Mouse (Mus musculus) heart, postnatal 25 days (tissue): ENCODE results near the gene Cntd1. TPM values are rescaled to one million over a fixed set of nuclear protein-coding genes. Genes with fewer than 3 reads are reported as not detected.
"Not testable (repeated sequence)": the region's sequence is repeated elsewhere in the genome, so short reads cannot be mapped to it uniquely, and the experiment has no call there.

ENCODE experiments used
- DNase-seq: peaks from one replicate; pipeline ENCODE4 v3.0.0; 2022; ENCODE audit warnings: low spot score
- intact Hi-C: fragments of 180-260 bp; cut with DNase I; formaldehyde crosslinking; loops from one replicate; pipeline ENCODE4 v1.15.1; 2025
- total RNA-seq, 2 experiments: library from RNA; stranded (reverse); gene quantifications; 2 replicates each; pipeline ENCODE4 v1.2.3; 2021

The Cntd1 gene
- total RNA-seq, 2 experiments from 2014 or later = 0.10 to 0.28 TPM

DNA sequence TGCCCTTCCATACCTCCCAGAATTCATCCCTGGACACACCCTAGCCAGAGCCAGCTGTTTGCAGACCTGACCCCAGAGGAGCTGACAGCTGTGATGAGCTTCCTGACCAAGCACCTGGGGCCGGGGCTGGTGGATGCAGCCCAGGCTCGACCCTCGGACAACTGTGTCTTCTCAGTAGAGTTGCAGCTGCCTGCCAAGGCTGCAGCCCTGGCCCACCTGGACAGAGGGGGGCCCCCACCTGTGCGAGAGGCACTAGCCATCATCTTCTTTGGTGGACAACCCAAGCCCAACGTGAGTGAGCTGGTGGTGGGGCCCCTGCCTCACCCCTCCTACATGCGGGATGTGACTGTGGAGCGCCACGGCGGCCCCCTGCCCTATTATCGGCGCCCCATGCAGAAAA is 46.4 kb downstream of the Cntd1 start:
- intact Hi-C loops, DNase-seq: not testable (repeated sequence)

DNA sequence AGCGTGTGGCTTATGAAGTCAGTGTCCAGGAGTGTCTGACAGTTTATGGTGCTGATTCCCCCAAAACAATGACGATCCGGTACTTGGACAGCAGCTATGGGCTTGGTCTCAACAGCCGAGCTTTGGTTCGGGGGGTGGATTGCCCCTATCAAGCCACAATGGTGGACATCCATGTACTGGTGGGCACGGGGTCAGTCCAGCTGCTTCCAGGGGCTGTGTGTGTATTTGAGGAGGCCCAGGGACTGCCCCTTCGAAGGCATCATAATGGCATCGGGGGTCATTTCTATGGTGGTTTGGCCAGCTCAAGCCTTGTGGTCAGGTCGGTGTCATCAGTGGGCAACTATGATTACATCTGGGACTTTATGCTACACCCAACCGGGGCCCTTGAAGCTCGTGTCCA is 47.3 kb downstream of the Cntd1 start:
- DNase-seq = no peak
- intact Hi-C loops = no loop called here

DNA sequence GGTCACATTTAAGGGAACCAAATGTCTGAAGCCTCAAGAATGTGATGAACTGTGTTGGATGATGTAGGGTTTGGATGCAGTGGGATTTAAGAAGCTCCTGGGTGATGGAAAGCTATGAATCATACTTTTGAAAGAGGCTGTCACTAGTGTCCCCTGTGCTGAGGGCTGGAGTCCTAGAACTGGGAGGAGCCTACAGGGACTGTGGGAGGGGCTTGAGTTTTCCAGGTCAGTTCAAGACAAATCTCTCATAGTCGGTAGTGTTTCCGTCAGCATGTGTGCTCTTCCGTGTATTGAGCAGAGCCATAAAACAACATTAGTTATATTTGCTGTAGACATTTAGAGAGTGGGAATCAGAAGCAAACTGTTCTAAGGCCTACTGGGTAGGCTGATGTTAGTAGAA is 48.5 kb downstream of the Cntd1 start:
- intact Hi-C loops = no loop called here
- no peak for DNase-seq

DNA sequence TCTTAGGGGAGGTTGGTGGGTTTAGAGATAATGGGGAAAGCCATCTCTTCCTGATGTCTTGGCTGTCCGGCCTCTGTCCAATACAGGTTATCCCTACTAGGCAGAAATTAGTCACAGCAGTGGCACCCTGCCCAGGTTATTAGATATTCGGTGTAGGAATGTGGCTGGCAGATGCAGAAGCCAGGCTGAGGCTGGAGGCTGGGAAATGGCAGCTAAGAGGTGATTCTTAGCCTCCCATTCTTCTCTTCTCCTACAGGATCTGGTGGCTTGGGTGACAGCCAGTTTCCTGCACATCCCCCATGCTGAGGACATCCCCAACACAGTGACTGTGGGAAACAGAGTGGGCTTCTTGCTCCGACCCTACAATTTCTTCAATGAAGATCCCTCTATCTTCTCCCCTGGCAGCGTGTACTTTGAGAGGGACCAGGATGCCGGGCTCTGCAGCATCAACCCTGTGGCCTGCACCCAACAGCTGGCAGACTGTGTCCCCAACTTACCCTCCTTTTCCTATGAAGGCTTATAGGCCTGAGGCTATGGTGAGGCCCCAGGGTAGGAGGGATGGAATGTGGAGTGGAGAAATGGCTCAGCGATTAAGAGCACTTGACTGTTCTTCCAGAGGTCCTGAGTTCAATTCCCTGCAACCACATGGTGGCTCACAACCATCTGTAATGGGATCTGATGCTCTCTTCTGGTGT is 50.3 kb downstream of the Cntd1 start:
- intact Hi-C loops = loop anchor here (2.0 kb wide), 1 partner anchor 32 kb away; no protein-coding TSS in a partner anchor
- no peak for DNase-seq

DNA sequence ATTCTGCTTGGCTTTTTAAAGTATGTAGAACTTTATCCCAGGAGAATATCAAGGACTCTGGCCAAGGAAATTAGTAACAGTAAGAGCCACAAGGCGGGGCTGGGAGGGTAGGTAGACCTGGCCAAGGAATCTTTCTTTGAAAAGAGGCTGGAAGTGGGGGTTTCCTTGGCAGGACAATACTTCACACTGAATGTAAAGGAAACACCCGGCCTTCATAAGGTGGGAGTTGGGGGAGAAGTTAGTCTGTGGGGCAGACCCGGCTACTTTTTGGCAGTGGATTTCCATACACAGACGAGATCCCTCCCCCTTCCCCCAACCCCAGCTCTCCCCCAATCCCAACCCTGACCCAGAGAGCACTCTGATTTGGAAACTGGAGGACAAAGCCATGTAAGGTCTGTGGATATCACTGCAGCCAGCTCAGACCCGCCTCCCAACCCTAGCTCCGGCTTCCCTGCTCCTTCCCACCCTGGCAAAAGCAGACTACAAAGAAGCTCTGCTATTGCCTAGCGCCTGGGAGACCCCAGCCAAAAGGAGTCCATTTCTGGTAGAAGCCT is 51.6 kb downstream of the Cntd1 start, which contains the start of gene Aoc3:
Aoc3 (plus strand) TSS at position 235 of the 554 bp plus-strand sequence.
- intact Hi-C loops = no loop called here
- peak; percentile 41 for DNase-seq

DNA sequence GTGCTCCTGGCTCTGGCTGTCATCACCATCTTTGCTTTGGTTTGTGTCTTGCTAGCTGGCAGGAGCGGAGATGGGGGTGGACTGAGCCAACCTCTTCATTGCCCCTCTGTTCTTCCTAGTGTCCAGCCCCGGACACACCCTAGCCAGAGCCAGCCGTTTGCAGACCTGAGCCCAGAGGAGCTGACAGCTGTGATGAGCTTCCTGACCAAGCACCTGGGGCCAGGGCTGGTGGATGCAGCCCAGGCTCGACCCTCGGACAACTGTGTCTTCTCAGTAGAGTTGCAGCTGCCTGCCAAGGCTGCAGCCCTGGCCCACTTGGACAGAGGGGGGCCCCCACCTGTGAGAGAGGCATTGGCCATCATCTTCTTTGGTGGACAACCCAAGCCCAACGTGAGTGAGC is 52.1 kb downstream of the Cntd1 start:
- DNase-seq, intact Hi-C loops: not testable (repeated sequence)

DNA sequence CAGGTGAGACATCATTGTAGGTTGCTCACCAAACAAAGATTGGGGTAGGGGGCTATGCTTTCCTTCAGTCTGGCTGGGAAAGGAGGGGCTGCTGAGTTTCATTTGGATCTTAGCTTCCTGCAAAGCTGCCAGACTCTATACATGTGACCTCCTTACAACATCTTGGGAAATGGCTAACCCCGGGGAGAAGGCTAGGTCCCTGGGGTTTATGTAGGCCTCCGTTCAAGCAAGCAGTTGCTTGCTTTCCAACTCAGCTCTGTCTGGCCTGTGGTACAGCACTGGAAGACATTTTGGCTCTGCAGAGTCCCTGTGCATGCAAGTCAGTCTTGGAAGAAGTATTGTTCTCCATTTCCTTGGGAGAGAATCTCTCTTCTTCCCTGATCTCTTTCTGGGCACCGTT is 53.7 kb downstream of the Cntd1 start:
- DNase-seq = no peak
- intact Hi-C loops = no loop called here

DNA sequence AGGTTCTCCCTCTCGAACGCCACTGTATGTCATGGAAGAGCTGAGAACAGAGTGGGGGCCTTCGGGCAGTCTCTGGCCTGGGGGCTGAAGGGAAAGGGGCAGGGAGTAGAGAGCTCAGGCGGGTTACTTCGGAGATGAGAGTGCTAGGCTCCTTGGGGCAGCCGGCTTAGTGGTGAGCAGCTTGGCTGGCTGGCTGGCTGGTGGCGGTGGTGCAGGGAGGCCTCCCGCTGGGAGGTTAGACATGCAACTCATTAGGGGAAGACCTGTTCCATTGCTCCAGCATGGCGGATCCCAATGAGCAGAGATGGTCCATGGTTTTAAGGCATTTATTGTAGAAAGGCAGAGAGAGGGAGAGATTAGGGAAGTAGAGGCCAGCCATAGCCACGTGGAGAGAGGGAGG is 55.2 kb downstream of the Cntd1 start:
- DNase-seq = no peak
- intact Hi-C loops = no loop called here

DNA sequence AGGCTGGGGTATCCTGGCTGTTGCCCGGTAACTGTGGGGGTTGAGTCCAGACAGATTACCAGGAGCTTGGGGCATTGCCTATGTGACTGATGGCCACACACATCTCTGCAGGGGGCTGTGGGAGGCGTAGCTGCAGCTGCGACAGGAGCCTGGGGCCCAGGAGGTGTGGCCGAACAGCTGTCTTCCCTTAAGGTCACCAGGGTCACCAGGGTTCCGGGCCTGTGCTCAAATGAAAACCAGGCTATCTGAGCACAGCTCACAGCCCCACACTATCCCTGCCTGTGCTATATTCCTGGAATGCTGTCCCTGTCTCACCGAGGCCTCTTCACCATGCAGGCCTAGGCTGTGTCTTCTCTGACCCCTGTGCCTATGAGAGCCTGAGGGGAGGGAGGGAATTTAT is 55.7 kb downstream of the Cntd1 start:
- intact Hi-C loops = no loop called here
- no peak for DNase-seq

DNA sequence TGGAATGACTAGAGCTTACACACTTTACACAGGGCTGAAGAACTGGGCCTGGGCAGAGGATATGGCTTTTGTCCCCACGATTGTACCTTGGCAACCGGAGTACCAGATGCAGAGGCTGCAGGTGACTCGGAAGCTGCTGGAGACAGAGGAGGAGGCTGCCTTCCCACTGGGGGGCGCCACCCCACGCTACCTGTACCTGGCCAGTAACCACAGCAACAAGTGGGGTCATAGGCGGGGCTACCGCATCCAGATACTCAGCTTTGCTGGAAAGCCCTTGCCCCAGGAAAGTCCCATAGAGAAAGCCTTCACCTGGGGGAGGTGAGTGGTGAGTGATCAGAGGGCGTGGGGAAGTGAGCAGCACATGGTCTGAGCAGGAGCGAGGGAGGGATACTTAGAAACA is 56.9 kb downstream of the Cntd1 start:
- intact Hi-C loops = no loop called here
- no peak for DNase-seq

DNA sequence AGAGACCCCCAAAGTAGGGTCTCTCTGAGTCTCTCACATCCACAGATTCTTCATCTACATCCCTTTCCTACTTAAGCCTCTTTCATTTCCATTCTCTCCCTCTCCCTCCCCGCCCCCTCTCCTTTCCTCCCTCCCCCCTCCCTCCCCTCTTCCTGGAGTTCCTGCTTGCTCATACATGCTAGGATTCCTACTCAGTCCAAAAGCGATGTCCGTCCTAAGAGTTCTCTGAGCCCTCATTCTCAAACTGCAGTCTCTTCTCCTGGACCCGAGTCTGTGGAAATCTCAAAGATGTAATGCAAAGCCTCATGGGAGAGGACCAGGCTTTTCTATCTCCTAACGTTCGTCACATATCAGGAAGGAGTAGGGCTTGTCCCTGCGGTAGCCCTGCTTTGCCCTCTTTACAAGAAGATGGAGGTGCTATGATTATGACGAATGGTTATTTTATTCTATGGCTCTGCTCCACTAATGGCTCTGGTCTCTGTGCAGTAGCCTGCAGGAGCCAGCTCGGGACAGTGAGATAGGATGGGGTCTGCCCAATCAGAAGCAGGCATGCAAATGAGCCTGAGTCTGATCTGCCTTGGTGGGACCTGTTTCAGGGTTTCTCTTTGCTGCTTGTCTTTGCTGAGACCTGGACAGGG is 59.4 kb downstream of the Cntd1 start:
- intact Hi-C loops = no loop called here
- no peak for DNase-seq

Other genes starting within 250 kb of the Cntd1 start
- gene Naglu, start 209.0 kb upstream of the Cntd1 start, total RNA-seq = 1 to 10 TPM; 8.0 to 8.7 TPM
- gene Hsd17b1, start 200.6 kb upstream of the Cntd1 start, total RNA-seq = under 1 TPM; 0.55 to 0.64 TPM
- 10 to 100 TPM; 15.8 to 17.1 TPM for gene Coasy, start 196.4 kb upstream of the Cntd1 start, total RNA-seq
- gene Mlx, start 191.7 kb upstream of the Cntd1 start, total RNA-seq = 10 to 100 TPM; 19.1 to 21.4 TPM
- 1 to 10 TPM; 3.1 TPM for gene Psmc3ip, start 183.6 kb upstream of the Cntd1 start, total RNA-seq
- 10 to 100 TPM; 34.0 to 35.5 TPM for gene Retreg3, start 159.1 kb upstream of the Cntd1 start, total RNA-seq
- 10 to 100 TPM; 24.4 to 27.3 TPM for gene Tubg1, start 159.1 kb upstream of the Cntd1 start, total RNA-seq
- 1 to 10 TPM; 2.5 to 3.9 TPM for gene Tubg2, start 123.1 kb upstream of the Cntd1 start, total RNA-seq
- gene Cntnap1, start 108.5 kb upstream of the Cntd1 start, total RNA-seq = 1 to 10 TPM; 1.7 to 2.4 TPM
- 10 to 100 TPM; 24.5 to 28.5 TPM for gene Plekhh3, start 107.7 kb upstream of the Cntd1 start, total RNA-seq
- gene Ccr10, start 103.6 kb upstream of the Cntd1 start, total RNA-seq = under 1 TPM in 1 of 2 experiments, not detected in 1; 0.14 TPM
- 10 to 100 TPM; 26.0 to 30.4 TPM for gene Ezh1, start 52.5 kb upstream of the Cntd1 start, total RNA-seq
- 100 to 1,000 TPM in 1 of 2 experiments, 10 to 100 TPM in 1; 80.9 to 123 TPM for gene Ramp2, start 33.0 kb upstream of the Cntd1 start, total RNA-seq
- 10 to 100 TPM; 78.2 to 85.0 TPM for gene Vps25, start 25.3 kb upstream of the Cntd1 start, total RNA-seq
- 10 to 100 TPM in 1 of 2 experiments, 1 to 10 TPM in 1; 9.6 to 14.6 TPM for gene Wnk4, start 18.4 kb upstream of the Cntd1 start, total RNA-seq
- 10 to 100 TPM; 89.0 to 96.9 TPM for gene Coa3, start 102 bp downstream of the Cntd1 start, total RNA-seq
- gene Becn1, start 23.3 kb downstream of the Cntd1 start, total RNA-seq = 100 to 1,000 TPM in 1 of 2 experiments, 10 to 100 TPM in 1; 92.8 to 102 TPM
- 10 to 100 TPM; 80.6 to 88.8 TPM for gene Psme3, start 37.2 kb downstream of the Cntd1 start, total RNA-seq
- gene Aoc2, start 46.1 kb downstream of the Cntd1 start, total RNA-seq = 1 to 10 TPM; 1.8 to 2.2 TPM
- 10 to 100 TPM; 13.9 to 18.5 TPM for gene Aoc3, start 51.6 kb downstream of the Cntd1 start, total RNA-seq
- gene G6pc, start 88.5 kb downstream of the Cntd1 start, total RNA-seq = not detected
- 10 to 100 TPM; 20.7 to 22.8 TPM for gene Aarsd1, start 138.6 kb downstream of the Cntd1 start, total RNA-seq
- gene Gm27029, start 145.8 kb downstream of the Cntd1 start, total RNA-seq = 1 to 10 TPM; 8.5 to 9.1 TPM
- 10 to 100 TPM; 10.4 to 11.2 TPM for gene Rundc1, start 146.1 kb downstream of the Cntd1 start, total RNA-seq
- gene Ptges3l, start 146.3 kb downstream of the Cntd1 start, total RNA-seq = 10 to 100 TPM; 69.0 to 80.2 TPM
- gene Rpl27, start 163.3 kb downstream of the Cntd1 start, total RNA-seq = 10 to 100 TPM; 46.7 to 56.2 TPM
- 10 to 100 TPM; 12.0 to 13.7 TPM for gene Ifi35, start 169.4 kb downstream of the Cntd1 start, total RNA-seq
- gene Rnd2, start 186.0 kb downstream of the Cntd1 start, total RNA-seq = 1 to 10 TPM; 5.7 to 6.2 TPM
- 10 to 100 TPM; 21.6 to 25.5 TPM for gene Vat1, start 187.2 kb downstream of the Cntd1 start, total RNA-seq